Mouse (Mus musculus) frontal cortex, postnatal 10 days (tissue): ENCODE results near the gene Vezf1.
A peak's percentile ranks its signal among the peaks of the same experiment; 100 is the strongest.
"Not testable (repeated sequence)": the region's sequence is repeated elsewhere in the genome, so short reads cannot be mapped to it uniquely, and the experiment has no call there.

ENCODE experiments used
- DNase-seq, 2 experiments: peaks; one replicate each; pipeline ENCODE4 v3.0.0; 2022; ENCODE audit warnings: low spot score in 2 of 2, mixed read lengths in 1 of 2

Gene Vezf1

DNA sequence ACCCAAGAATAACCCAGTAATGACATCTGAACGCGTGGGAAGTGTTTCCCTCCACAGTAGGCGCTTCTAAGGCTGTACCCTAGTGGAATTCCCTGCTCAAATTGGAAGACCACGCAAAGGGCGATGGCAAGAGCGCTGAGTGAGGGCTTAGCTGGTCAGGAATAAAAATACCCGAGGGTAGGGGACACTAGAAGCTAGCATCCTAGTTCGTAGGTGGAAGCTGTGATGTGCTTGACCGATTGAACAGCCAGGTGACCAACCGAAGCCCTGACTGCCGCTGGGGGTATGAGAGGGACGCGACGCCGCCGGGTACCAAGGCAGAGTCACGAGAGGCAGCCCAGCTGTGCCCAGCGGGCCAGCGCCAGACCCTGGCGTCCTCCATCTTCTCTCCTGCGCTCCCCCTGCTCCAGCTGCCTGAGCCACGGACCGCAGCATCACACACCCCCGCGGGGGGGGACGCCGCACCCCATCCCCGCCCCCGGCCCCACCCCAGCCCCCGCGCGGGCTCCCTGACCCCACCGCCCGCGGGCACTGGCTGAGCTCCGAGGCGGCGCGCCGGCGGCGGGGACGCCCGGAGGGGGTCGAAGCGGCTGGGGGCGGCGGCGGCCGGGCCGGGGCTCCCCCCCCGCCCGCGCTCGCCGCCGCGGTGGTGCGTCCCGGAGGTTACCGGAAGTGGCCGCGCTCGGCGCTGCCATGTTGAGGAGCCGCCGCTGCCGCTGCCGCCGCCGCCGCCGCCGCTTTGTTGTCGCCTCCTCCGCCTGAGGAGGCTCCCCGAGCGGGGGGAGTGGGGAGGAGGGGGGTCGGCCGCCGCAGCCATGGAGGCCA lies at the start of gene Vezf1:
Gene Vezf1, plus strand, starts transcription at position 694 of the 825 bp plus-strand sequence.
- peak; percentile 44 to 70 for DNase-seq

DNA sequence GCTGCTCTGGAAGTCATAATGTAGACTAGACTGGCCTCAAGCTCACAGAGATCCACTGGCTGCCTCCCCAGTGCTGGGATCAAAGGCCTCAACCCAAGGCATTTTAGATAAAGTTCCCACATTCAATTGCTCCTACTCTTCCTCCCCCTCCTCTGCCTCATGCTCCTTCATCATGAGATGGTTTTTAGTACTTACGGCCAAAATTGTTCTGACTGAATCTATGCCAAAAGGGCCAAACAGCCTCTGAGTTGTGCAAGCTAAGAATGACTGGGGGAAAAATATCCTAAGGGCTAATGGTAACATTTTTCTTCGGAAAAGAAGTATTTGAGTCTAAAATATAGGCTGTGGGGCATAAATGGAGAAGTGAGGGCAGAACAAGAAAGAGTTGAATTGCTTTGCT lies 44.1 kb upstream of the Vezf1 start:
- DNase-seq: no peak

DNA sequence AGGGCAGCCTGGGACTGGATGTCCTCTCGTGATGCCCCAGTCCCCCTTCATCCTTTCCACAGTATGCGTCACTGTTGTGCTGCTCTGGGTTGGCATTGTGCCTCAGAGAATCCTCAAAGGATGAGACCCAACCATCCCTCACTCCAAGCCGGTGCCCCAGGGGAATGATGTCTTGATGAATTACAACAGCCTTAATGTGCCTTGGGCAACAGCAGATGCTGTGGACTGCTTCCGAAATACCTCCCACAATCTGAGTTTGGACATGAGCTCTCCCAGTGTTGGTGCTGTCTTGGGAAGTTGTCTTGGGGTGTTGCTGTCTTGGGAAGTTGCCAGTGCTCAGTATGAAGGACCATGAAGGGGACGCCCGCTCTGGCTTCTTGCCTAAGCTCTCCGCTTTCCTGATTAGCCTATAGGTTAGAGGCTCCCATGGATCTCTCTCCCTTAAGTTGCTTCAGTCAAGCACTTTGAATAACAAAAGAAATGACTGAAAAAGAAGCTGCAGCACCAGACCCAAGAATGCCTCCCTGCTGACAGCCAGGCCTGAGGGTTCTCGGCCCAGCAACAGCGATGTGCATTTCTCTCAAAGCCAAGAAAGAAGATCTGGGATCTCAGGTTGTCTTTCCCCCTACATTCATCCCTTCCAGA lies 40.6 kb upstream of the Vezf1 start:
- DNase-seq: no peak

DNA sequence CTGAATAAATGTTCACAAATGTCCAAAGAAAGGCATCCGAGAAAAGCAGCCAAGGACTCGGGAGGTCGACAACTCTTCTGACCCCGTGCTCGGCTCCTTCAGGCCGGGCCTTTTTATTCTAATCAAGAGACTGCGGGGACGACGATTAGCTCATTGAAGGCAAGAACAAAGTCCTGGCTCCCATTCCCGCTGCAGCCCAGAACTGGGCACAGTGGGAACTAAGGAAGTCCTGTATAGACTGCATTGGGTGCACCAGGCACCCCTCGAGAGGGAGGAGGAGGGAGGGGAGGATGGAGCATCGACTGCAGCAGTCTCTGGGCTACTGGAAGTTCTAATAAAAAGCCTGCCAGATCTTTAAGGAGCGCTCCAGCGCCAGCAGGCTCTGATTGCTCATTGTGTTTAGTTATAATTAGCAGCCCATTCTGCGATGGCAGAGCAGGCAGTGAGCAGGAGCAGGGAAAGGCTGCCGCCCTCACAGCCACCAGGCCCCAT lies 39.8 kb upstream of the Vezf1 start:
- DNase-seq: peak in 1 of 2 experiments; percentile 32

DNA sequence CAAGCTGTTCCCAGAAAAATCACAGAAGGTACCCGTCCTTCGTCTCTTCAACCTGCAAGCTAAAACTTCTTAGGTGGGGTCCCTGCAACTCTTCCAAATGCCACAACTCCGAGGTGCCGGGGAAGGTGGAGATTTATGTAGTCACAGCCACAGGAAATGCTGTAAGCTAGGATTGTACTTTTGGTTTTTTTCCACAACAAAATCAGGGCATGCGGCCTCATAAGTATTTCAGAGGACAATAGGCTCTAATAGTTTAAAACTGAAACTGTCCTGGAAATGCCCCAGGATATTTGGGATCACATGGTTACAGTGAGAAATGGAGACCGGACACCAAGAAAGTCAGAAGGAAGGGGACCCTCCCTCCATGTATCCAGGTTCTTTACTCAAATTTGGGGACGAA lies 37.9 kb upstream of the Vezf1 start:
- no peak for DNase-seq

DNA sequence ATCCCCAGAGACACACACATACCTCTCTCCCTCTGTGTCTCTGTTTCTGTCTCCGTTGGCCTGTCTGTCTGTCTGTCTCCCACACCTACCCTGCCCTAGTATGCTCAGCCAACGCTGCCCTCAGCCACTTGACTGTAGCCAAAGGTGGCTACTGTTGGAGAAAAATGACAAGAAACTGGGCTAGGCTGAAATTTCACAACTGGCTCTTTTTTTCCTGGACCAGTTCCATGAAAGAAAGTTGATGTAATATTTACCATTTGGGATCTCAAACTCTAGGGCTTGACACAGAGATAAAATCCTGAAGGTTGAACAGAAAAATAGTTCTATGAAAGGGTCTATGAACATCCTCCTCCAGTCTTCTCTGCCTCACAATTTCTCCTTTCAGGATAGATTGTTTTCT lies 37.2 kb upstream of the Vezf1 start:
- no peak for DNase-seq

DNA sequence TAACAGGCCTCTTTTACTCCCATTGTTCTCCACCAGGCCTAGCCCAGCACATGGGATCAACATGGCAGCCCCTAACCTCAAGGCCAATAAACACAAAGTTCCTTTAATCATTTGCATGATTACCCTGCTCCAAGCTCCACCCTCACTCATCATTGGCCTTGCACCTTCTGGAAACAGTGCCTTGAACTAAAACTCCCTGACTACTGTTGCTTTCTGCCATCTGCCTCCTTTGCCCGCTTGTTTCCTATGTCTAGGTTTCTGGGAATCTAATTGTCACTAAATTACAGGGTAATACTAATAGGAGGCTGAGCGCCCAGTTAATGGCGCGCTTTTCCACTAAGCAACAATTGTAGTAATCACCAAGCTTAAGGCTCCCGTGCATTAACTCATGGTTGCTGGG lies 36.3 kb upstream of the Vezf1 start:
- DNase-seq: no peak

DNA sequence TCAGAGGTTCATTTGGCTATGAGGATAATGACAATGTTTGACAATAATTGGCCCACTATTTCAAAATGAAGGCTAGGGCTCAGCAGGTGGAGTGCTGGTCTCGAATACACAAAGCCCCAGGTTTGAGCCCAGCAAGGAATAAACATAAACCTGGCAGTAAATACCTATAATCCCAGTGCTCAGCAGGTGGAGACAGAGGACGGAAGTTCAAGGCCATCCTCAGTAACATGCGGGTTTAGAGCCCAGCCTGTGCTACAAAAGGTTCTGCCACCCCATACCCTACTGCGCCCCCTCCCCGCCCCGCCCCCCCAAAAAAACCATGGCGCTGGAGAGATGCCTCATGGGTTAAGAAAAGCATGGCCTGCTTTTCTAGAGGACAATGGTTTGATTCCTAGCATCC lies 32.1 kb upstream of the Vezf1 start:
- DNase-seq: no peak

DNA sequence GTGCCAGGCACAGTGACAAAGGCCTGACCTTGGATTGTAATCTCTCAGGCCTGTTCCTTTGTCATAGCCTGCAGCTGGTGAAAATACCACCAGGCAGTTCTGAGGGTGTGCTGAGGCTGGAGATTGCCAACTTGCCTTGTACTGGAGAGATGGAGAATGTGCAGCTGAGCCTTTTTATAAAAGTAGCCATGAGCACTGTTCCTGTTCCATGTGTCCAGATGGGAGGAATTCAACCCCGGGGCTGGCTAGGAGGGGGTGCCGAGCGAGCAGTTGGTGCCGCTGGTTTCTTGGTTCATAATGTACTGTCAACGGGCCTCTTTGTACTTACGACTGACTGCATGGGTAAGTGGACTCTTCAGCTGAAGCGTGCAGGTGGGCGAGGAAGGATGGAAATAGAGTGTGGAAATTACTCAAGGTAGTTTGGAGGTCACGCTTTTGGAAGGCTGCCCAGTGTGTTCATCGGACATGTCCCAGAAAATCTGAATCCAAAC lies 31.3 kb upstream of the Vezf1 start:
- no peak for DNase-seq

DNA sequence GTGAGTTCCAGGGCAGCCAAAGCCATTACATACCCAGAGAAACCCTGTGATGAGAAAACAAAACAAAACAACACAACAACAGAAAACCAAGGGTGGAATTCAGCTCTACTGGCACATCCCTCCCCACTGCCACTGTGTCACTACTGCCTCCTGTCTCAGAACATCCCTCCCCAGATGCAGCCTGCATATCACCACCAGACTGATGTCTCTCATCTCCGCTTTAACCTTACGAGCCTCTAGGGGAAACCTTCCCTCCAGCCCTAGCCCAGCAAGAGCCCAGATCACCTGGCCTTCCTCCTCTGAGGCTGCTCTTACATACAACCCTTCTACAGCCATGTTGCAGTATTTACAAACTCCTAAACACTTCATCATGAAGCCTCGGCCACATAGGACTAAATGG lies 30.7 kb upstream of the Vezf1 start:
- no peak for DNase-seq

DNA sequence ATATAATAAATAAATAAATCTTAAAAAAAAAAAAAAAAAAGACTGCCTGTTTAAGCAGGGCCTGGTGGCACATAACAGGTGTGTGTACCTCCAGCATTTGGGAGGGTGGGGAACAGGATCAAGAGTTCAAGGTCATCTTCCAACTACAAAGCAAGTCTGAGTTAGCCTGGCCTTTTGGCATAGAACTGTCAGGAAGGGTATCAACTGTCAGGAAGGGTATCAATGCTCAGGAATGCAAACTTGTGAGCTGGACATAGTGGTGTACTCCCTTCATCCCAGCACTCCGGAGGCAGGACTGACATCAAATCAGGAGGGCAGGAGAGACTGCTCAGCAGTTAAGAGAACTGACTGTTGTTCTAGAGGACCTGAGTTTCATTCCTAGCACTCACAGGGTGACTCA lies 29.0 kb upstream of the Vezf1 start:
- DNase-seq: no peak

DNA sequence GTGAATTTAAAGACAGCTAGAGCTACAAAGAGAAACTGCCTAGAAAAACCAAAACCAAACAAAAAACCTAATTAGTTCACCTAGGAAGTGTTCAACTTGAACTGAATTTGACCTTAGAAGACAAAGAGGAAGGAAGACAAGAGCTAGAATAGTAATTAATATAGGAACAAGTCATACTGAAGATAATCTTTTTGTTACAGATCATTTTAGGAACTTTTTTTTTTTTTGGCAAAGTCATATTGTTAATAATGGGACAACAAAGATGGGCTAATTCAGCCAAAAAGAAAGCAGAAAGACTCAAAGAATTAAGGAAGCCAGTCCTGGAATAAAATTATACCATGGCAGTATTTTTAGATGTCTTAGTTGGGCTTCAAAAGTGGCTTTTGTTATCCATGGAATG lies 23.8 kb upstream of the Vezf1 start:
- no peak for DNase-seq

DNA sequence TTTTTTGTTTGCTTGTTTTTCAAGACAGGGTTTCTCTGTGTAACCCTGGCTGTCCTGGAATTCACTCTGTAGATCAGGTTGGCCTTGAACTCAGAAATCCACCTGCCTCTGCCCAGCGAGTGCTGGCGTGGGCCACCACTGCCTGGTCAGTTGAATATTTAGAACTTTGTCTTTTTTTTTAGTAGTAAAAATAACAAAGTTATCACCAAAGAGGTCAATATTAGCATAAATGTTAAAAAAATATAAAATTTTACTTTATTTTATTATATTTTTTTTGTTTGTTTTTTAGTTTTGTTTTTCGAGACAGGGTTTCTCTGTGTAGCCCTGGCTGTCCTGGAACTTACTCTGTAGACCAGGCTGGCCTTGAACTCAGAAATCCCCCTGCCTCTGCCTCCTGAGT lies 22.9 kb upstream of the Vezf1 start:
- DNase-seq: not testable (repeated sequence)

DNA sequence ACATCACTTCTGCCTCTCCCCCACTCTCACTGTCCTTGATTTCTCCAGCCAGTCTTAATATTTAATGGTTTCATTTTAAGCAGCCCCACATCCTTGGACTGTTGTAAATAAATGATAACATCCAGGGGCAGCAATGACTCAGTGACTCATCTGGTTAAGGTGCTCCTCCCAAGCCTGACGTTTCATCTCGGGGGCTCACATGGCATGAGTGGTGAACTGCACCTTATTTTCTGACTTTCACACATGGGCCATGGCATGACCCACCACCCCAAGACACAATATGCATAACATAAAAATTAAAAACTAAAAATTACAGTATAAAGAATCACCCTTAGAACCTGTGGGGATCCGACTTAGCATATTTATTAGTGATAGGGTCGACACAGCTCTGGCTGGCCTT lies 22.2 kb upstream of the Vezf1 start:
- DNase-seq: no peak

DNA sequence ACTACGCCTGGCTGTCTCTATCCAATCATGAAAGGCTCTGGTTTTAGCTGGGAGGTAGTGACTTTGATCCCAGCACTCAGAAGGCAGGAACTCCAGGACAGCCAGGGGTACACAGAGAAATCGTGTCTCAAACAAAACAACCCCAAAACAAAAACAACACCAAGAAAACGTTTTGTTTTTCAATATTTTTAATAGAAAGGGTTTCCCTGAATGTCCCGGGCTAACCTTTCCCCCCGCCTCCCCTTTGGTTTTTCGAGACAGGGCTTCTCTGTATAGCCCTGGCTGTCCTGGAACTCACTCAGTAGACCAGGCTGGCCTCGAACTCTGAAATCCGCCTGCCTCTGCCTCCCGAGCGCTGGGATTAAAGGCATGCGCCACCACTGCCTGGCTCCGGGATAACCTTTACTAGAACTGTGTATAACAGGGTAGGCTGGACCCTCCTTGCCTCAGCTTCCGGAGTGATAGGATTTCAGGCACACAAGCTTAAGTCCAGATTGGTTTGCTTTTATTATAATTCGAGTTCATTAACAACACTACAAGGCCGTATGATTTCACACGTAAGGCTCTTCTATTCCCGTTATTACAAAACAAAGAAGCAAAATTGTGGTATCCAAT lies 21.6 kb upstream of the Vezf1 start:
- DNase-seq: no peak

DNA sequence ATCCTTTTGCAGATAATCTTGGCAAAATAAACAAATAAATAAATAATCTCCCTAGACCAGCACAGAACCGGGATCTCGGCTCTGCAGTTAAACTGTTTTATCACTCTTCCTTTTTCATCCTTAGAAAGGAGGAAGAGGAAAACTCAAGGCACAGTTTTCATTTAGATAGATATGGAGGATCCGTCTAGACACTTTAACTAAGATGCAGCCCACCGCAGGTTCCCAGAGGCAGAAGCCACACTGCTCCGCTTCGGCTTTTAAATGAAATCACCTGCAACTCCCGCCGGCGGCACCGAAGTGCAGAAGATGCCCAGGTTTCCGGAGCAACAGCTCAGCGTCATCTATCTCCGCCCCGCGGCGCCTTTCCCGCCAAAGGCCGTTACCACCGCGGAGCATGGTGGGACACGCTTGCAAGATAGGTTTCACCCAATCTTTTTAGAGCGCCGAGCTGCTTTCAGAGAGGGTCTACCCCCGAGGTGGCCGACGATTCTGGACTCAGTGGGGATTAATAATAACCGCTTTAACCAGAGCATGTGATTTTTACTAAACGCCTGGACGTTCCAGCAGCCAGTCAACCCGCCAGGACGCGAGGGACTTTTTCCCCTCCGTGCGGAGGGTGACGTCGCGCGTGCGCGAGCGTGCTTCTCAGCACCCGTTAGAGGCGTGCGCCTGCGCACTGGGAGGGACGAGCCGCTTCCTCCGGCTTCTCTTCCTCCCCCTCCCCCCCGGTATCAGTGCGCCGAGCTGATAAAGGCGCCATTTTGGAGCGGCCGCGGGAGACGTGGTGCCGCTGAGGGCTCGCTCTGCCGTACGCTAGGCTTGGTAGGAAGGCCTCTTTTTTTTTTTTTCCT lies 20.9 kb upstream of the Vezf1 start, which contains the start of gene Srsf1:
Gene Srsf1, plus strand, starts transcription at position 430 of the 851 bp plus-strand sequence.
- peak; percentile 96 to 98 for DNase-seq

DNA sequence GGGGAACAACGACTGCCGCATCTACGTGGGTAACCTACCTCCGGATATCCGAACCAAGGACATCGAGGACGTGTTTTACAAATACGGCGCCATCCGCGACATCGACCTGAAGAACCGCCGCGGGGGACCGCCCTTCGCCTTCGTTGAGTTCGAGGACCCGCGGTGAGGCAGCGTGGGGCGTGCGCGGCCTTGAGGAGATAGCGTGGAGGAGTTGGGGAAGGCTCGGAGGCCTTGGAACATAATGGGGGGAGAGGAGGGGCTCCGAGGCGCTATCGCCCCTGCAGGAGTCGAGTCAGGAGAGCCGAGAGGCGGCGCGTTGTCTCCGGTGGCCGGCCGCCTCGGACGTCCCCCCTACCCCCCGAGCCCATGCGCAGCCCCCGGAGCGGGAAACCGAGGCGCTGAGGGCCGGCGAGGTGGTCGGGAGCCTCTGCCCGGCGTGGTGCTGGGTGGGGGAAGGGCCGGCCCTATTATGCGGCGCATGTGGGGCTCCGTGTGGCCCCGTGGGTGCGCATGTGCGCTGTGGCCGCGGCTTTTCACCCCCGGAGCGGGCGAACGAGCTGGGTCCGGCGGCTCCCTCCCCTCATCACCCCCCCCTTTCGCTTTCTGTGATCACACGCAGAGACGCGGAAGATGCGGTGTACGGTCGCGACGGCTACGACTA lies 20.1 kb upstream of the Vezf1 start:
- peak; percentile 62 to 77 for DNase-seq

DNA sequence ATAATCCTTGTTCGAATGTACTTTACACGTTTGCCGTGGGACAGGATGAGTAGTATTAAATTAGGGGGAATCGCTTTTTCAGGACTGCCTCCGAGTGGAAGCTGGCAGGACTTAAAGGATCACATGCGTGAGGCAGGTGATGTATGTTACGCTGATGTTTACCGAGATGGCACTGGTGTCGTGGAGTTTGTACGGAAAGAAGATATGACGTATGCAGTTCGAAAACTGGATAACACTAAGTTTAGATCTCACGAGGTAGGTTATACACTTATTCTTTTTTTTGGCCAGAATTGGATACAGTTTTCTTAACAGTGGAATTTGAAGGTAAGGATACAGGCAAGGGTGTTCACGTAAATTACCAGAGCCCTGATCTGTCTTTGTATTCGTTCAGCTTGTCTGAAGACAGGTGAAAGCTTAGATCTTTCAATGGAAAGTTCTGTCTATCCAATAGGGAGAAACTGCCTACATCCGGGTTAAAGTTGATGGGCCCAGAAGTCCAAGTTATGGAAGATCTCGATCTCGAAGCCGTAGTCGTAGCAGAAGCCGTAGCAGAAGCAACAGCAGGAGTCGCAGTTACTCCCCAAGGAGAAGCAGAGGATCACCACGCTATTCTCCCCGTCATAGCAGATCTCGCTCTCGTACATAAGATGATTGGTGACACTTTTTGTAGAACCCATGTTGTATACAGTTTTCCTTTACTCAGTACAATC lies 19.0 kb upstream of the Vezf1 start:
- DNase-seq: no peak

DNA sequence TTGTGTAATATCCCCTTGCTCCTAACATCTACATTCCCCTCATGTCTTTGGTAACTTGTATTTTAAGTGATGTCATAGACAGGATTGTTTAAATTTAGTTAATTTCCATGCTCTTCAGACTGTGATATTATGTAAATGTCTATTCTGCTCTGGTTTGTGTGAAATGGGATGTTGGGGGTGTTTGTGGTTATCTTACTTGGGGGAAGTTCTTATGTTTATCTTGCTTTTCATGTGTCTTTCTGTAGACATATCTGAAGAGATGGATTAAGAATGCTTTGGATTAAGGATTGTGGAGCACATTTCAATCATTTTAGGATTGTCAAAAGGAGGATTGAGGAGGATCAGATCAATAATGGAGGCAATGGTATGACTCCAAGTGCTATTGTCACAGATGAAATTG lies 18.3 kb upstream of the Vezf1 start:
- no peak for DNase-seq

DNA sequence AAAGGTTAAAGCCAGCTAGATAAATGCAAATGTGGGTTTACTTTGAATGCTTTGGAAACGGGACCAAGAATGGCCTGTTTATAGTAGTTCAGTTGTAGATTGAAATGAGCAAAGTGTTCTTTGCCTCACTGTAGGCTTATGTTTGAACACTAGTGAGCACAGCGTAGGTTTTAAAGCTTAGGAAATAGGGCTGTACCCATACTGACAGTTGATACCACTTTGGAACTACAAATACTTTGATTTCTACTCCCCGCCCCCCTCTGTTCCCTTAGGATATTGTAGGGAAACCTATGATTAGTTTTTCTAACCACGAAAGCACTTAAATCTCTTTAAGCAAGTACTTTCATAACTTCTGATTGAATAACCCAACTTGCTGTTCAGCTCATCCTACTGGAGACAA lies 15.4 kb upstream of the Vezf1 start:
- no peak for DNase-seq
